Mouse (Mus musculus): ENCODE results near the gene Olfr497. TPM values are rescaled to one million over a fixed set of nuclear protein-coding genes. Genes with fewer than 3 reads are reported as not detected.

Olfr497 gene
- polyA plus RNA-seq (2015; fragmentation: Nextera tagmentation; extraction: Ambion mirVana): not detected in 2 replicates

- Histone ChIP-seq H3K27me3 (no peaks in the 10 kb centered on the region), H3K4me1 (no peaks in the 10 kb centered on the region), H3K27ac (replicated peaks) (no peak within 1 kb of the TSS), H3K4me2 (replicated peaks) (no peak within 1 kb of the TSS), H3K4me3 (replicated peaks) (no peak within 1 kb of the TSS), H3K9me3 (replicated peaks) (no peaks in the 10 kb centered on the region), H3K36me3 (no peaks in the 10 kb centered on the region), H3K9ac (no peak within 1 kb of the TSS)
- no peak for ATAC-seq (ENCODE audit: insufficient number of reproducible peaks, low FRiP score, low TSS enrichment, low read depth)
- 80% methylated on average over 2 of the region's 2 CpGs for WGBS
These were observed at the start of gene Olfr497 for GRCm38 (mm10) chr7:108420121-108420520. Gene Olfr497 (plus strand): TSS chr7:108420421.

- no peak within 1 kb of the TSS for H3K4me2 ChIP-seq (replicated peaks)
- H3K9me3 ChIP-seq (replicated peaks): no peaks in the 10 kb centered on the region
- H3K27me3 ChIP-seq: no peaks in the 10 kb centered on the region
- H3K4me3 ChIP-seq (replicated peaks): no peak within 1 kb of the TSS
- H3K4me1 ChIP-seq: no peaks in the 10 kb centered on the region
- H3K9ac ChIP-seq: no peak within 1 kb of the TSS
- H3K27ac ChIP-seq (replicated peaks): no peak within 1 kb of the TSS
- ATAC-seq (ENCODE audit: insufficient number of reproducible peaks, low FRiP score, low TSS enrichment, low read depth): no peak
- H3K36me3 ChIP-seq: no peaks in the 10 kb centered on the region
- WGBS: 71% methylated on average over 1 of the region's 1 CpGs
These were observed 27.4 kb upstream of the Olfr497 start, which contains the start of gene Olfr495 for GRCm38 (mm10) chr7:108392867-108393266. Gene Olfr495 (plus strand): TSS chr7:108393167.

DNA sequence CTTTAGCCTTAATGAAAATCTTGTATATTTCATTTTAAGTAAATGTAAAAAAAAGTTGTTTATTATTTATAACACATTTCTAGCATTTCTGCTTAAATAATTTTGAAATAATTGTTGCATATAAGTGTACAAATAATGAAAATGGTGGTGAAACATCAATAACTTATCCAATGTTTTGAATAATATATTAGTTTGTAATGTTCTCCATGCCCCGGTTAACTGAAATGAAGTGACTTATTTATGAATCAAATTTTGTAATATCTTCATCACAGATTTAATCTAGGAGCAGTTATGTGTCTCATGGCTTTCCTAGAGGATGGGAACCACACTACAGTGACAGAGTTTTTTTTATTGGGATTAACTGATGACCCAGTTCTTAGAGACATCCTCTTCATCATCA is 44.8 kb downstream of the Olfr497 start, which contains the start of gene Olfr498:
Gene Olfr498 (plus strand): TSS at position 301 of the 400 bp plus-strand sequence.
- no peak for ATAC-seq (ENCODE audit: insufficient number of reproducible peaks, low FRiP score, low TSS enrichment, low read depth)
- 87% methylated on average over 1 of the region's 1 CpGs for WGBS
- H3K4me3 ChIP-seq (replicated peaks): no peak within 1 kb of the TSS
- H3K9ac ChIP-seq: no peak within 1 kb of the TSS
- H3K4me2 ChIP-seq (replicated peaks): no peak within 1 kb of the TSS
- H3K27me3 ChIP-seq: no peaks in the 10 kb centered on the region
- no peaks in the 10 kb centered on the region for H3K4me1 ChIP-seq
- no peaks in the 10 kb centered on the region for H3K36me3 ChIP-seq
- H3K27ac ChIP-seq (replicated peaks): no peak within 1 kb of the TSS
- no peaks in the 10 kb centered on the region for H3K9me3 ChIP-seq (replicated peaks)

Other genes with a start within 250 kb of the Olfr497 start
- gene Olfr486, start 247.7 kb upstream of the Olfr497 start, polyA plus RNA-seq (2015; fragmentation: Nextera tagmentation; extraction: Ambion mirVana): not detected in 2 replicates
- 0.29 TPM in 1 of 2 replicates, not detected in the other for gene Olfr487, start 205.8 kb upstream of the Olfr497 start, polyA plus RNA-seq (2015; fragmentation: Nextera tagmentation; extraction: Ambion mirVana)
- gene Olfr488, start 162.1 kb upstream of the Olfr497 start, polyA plus RNA-seq (2015; fragmentation: Nextera tagmentation; extraction: Ambion mirVana): 0.04 and 0.24 TPM in 2 replicates
- not detected in 2 replicates for gene Olfr490, start 131.5 kb upstream of the Olfr497 start, polyA plus RNA-seq (2015; fragmentation: Nextera tagmentation; extraction: Ambion mirVana)
- gene Olfr491, start 107.0 kb upstream of the Olfr497 start, polyA plus RNA-seq (2015; fragmentation: Nextera tagmentation; extraction: Ambion mirVana): 0.12 TPM in 1 of 2 replicates, not detected in the other
- gene Olfr492, start 96.7 kb upstream of the Olfr497 start, polyA plus RNA-seq (2015; fragmentation: Nextera tagmentation; extraction: Ambion mirVana): 0.17 TPM in 1 of 2 replicates, not detected in the other
- not detected in 2 replicates for gene Olfr493, start 73.4 kb upstream of the Olfr497 start, polyA plus RNA-seq (2015; fragmentation: Nextera tagmentation; extraction: Ambion mirVana)
- 0.23 TPM in 1 of 2 replicates, not detected in the other for gene Olfr494, start 55.1 kb upstream of the Olfr497 start, polyA plus RNA-seq (2015; fragmentation: Nextera tagmentation; extraction: Ambion mirVana)
- 0.14 TPM in 1 of 2 replicates, not detected in the other for gene Olfr495, start 27.3 kb upstream of the Olfr497 start, polyA plus RNA-seq (2015; fragmentation: Nextera tagmentation; extraction: Ambion mirVana)
- gene Olfr498, start 44.9 kb downstream of the Olfr497 start, polyA plus RNA-seq (2015; fragmentation: Nextera tagmentation; extraction: Ambion mirVana): 0.09 and 0.13 TPM in 2 replicates
- not detected in 2 replicates for gene Olfr502, start 104.6 kb downstream of the Olfr497 start, polyA plus RNA-seq (2015; fragmentation: Nextera tagmentation; extraction: Ambion mirVana)
- not detected in 2 replicates for gene Olfr503, start 124.1 kb downstream of the Olfr497 start, polyA plus RNA-seq (2015; fragmentation: Nextera tagmentation; extraction: Ambion mirVana)
- not detected in 2 replicates for gene Olfr504, start 145.4 kb downstream of the Olfr497 start, polyA plus RNA-seq (2015; fragmentation: Nextera tagmentation; extraction: Ambion mirVana)
- 0.08 and 0.19 TPM in 2 replicates for gene Olfr506, start 190.4 kb downstream of the Olfr497 start, polyA plus RNA-seq (2015; fragmentation: Nextera tagmentation; extraction: Ambion mirVana)
- not detected in 2 replicates for gene Olfr507, start 201.4 kb downstream of the Olfr497 start, polyA plus RNA-seq (2015; fragmentation: Nextera tagmentation; extraction: Ambion mirVana)
- 0.30 TPM in 1 of 2 replicates, not detected in the other for gene Olfr508, start 209.6 kb downstream of the Olfr497 start, polyA plus RNA-seq (2015; fragmentation: Nextera tagmentation; extraction: Ambion mirVana)
- gene Olfr509, start 231.5 kb downstream of the Olfr497 start, polyA plus RNA-seq (2015; fragmentation: Nextera tagmentation; extraction: Ambion mirVana): 0.25 and 0.47 TPM in 2 replicates
- 0.17 TPM in 1 of 2 replicates, not detected in the other for gene Olfr510, start 246.0 kb downstream of the Olfr497 start, polyA plus RNA-seq (2015; fragmentation: Nextera tagmentation; extraction: Ambion mirVana)

Data from embryonic facial prominence, embryonic 15.5 days (tissue).